Mouse (Mus musculus) embryonic facial prominence, embryonic 12.5 days (tissue): ENCODE data around the gene Igtp. TPM values are rescaled to one million over a fixed set of nuclear protein-coding genes. Genes with fewer than 3 reads are reported as not detected.
"Not testable (repeated sequence)": the region's sequence is repeated elsewhere in the genome, so short reads cannot be mapped to it uniquely, and the experiment has no call there.

Experiments
- ATAC-seq: fragments of 200-750 bp; cut with Nextera tagmentation; 2 replicates; pipeline ENCODE4 v1.8.0; 2017; ENCODE audit not compliant: insufficient number of reproducible peaks, insufficient read depth, low FRiP score, low TSS enrichment
- H3K27ac ChIP-seq: fragments of 300-500 bp; sonication (generic); 2 replicates; pipeline ENCODE4 v1.5.1; 2016; ENCODE audit warnings: mild to moderate bottlenecking
- H3K27me3 ChIP-seq: fragments of 300-500 bp; sonication (generic); 2 replicates; pipeline ENCODE4 v1.6.1; 2016; ENCODE audit warnings: mild to moderate bottlenecking, moderate library complexity
- H3K36me3 ChIP-seq: fragments of 300-500 bp; sonication (generic); 2 replicates; pipeline ENCODE4 v1.6.1; 2016; ENCODE audit warnings: mild to moderate bottlenecking
- H3K4me1 ChIP-seq: fragments of 300-500 bp; sonication (generic); 2 replicates; pipeline ENCODE4 v1.6.1; 2016
- H3K4me2 ChIP-seq: fragments of 300-500 bp; sonication (generic); replicated peaks from 2 replicates; pipeline ENCODE4 v1.6.1; 2016; ENCODE audit warnings: mild to moderate bottlenecking, moderate library complexity
- H3K4me3 ChIP-seq: fragments of 300-500 bp; sonication (generic); 2 replicates; pipeline ENCODE4 v1.5.1; 2016; ENCODE audit warnings: mild to moderate bottlenecking
- H3K9ac ChIP-seq: fragments of 300-500 bp; sonication (generic); 2 replicates; pipeline ENCODE4 v1.6.1; 2016; ENCODE audit warnings: mild to moderate bottlenecking, moderate library complexity
- H3K9me3 ChIP-seq: fragments of 300-500 bp; sonication (generic); 2 replicates; pipeline ENCODE4 v1.6.1; 2016; ENCODE audit warnings: mild to moderate bottlenecking, moderate library complexity
- WGBS: fragments of 180-500 bp; shearing (Covaris S2); methylation state at CpG from one replicate; pipeline ENCODE4 v1.1.7; 2016; 5-methylcytosine and 5-hydroxymethylcytosine counted together
- polyA plus RNA-seq: library from polyadenylated mRNA; unstranded; fragments of >200 nt; fragmentation: Nextera tagmentation; extraction: Ambion mirVana; gene quantifications from 2 replicates; pipeline ENCODE4 v1.2.1, GENCODE M21; 2016

The Igtp gene
- polyA plus RNA-seq, 1 experiment from 2014 or later = 2.9 TPM

DNA sequence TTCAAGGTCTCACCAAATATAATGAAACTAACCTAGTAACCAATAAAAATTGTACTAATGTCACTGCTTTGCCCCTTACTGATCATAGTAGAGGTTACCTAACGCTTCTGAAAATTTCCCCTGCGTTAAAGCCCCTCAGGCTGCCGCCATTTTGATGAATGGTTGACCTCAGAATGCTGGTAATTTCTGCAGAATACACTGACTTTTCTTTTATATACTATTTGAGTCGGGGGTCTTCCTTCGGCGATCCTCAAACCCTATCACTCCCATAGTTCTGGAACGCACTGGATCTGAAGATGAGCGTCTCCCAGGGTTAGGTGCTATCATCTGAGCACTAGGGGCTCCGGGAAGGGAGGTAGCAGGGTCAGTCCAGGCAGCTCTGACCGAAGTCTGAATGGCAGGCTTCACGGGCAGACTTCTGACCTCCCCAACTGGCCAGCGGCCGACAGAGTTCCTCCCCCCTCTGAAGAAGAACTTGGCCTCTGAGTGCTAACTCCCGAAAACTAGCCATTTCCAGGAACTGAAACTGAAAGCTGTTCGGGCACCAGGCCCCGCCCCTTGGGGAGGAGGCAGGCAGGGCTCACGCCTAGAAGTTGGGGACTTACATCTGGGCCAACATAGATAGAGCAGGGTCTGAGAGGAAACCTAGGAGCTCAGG, 15.2 kb downstream of the Igtp start:
- no peaks in the 10 kb centered on the region for H3K36me3 ChIP-seq
- H3K9ac ChIP-seq = no peak overlapping the region
- peaks cover 11% of the 10 kb centered on the region for H3K4me1 ChIP-seq
- peak overlapping the region; percentile 46 for H3K4me2 ChIP-seq
- H3K4me3 ChIP-seq = peak overlapping the region; percentile 32
- H3K9me3 ChIP-seq = no peaks in the 10 kb centered on the region
- no peak overlapping the region for H3K27ac ChIP-seq
- peaks cover 4% of the 10 kb centered on the region; the same call in 1 of the 2 replicates for H3K27me3 ChIP-seq
- WGBS = 41% methylated on average over 17 of the region's 17 CpGs
- ATAC-seq = peak; percentile 77

DNA sequence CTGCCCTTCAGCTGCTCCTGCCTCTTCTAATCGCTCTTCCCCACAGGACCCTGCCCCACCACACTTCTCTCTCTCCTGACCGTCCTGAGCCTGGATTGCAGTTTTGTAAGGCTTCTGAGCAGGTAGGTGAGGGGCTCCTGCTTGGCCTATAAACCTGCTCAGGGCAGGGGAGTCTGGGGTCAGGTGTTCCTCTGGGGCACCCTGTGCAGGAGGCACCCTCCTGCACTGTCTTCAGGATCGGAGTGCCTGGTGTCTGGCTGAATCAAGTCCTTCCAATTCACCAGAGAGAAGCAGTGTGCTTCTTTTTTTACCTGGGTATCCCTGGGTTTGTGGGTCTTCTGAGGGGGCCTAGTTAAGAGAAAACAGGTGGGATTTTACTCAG, 15.7 kb downstream of the Igtp start:
- Histone ChIP-seq H3K4me2 (peak overlapping the region; percentile 46), H3K4me1 (peaks cover 11% of the 10 kb centered on the region)
- not testable (repeated sequence) for H3K9ac ChIP-seq, H3K9me3 ChIP-seq, H3K27ac ChIP-seq, H3K27me3 ChIP-seq, H3K36me3 ChIP-seq, H3K4me3 ChIP-seq
- 19% methylated on average over 3 of the region's 3 CpGs for WGBS
- peak; percentile 61 for ATAC-seq

DNA sequence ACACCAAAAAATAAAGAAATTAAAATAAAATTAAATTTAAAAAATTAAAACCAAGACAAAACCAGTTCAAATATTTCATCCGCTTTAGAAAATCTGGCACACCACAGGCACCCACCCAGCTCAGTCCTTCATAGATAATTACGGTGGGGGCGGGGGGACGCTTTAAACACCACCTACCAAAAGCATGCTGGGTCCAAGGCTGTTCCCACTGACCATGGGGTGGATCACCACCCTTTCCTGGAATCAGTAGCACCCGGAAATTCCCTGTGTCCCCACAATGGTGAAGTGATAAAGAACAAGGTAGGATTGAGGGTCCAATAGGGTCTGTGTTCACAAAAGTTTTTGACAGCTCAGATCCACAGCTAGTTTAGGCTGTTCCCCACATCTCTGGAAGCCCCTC, 16.5 kb downstream of the Igtp start:
- ATAC-seq = no peak
- Histone ChIP-seq H3K27ac (no peak overlapping the region), H3K4me3 (no peak overlapping the region), H3K36me3 (no peaks in the 10 kb centered on the region), H3K27me3 (peaks cover 4% of the 10 kb centered on the region; the same call in 1 of the 2 replicates), H3K9ac (no peak overlapping the region), H3K4me2 (no peak overlapping the region), H3K4me1 (peaks cover 11% of the 10 kb centered on the region), H3K9me3 (no peaks in the 10 kb centered on the region)
- 80% methylated on average over 5 of the region's 5 CpGs for WGBS

DNA sequence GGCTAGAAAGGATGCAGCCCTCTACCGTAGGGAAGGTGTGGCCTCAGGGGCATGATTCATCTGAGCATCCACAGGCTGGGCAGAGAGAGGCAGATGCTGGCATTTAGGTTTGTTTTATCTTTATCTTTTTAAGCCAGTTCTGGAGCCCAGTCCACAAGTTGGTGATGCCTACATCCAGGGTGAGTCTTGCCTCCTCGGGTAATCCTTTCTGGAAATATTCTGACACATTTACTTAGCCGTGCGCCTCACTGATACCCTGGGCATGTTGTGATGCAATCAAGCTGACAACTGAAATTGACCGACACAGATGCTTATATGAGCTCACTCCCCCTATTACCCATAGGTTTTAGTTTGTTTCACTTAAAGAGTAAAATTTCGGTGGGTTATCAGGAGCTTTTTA, 17.5 kb downstream of the Igtp start:
- no peak overlapping the region for H3K4me3 ChIP-seq
- no peaks in the 10 kb centered on the region for H3K36me3 ChIP-seq
- no peak overlapping the region for H3K9ac ChIP-seq
- peaks cover 4% of the 10 kb centered on the region; the same call in 1 of the 2 replicates for H3K27me3 ChIP-seq
- H3K4me1 ChIP-seq = peaks cover 4% of the 10 kb centered on the region; the same call in 1 of the 2 replicates
- no peak overlapping the region for H3K4me2 ChIP-seq
- H3K27ac ChIP-seq = no peak overlapping the region
- no peak for ATAC-seq
- no peaks in the 10 kb centered on the region for H3K9me3 ChIP-seq
- 82% methylated on average over 6 of the region's 6 CpGs for WGBS

DNA sequence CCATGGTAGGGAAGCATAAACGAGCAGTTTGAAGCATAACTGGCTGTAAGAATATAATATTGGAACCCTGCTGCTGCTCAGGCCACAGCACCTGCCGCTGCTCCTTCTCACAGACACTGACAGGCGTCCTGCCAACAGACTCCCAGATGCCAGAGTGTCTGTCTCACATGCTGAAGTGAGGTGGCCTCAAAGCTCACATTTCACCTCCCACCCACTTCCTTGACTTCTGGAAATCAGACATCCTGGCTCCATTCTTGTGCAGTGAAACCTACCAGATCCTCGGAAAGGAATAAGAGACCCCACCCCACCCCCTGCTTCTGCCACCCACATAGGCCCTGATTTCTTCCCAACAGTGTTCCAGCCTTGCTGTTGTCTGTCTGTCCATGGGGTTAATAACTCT, 24.4 kb downstream of the Igtp start:
- no peak overlapping the region for H3K4me3 ChIP-seq
- no peak overlapping the region for H3K9ac ChIP-seq
- no peaks in the 10 kb centered on the region for H3K36me3 ChIP-seq
- 34% methylated on average over 4 of the region's 4 CpGs for WGBS
- no peak overlapping the region for H3K27ac ChIP-seq
- no peak for ATAC-seq
- H3K4me1 ChIP-seq = no peaks in the 10 kb centered on the region
- H3K9me3 ChIP-seq = no peaks in the 10 kb centered on the region
- no peak overlapping the region for H3K4me2 ChIP-seq
- peaks cover 4% of the 10 kb centered on the region; the same call in 1 of the 2 replicates for H3K27me3 ChIP-seq

DNA sequence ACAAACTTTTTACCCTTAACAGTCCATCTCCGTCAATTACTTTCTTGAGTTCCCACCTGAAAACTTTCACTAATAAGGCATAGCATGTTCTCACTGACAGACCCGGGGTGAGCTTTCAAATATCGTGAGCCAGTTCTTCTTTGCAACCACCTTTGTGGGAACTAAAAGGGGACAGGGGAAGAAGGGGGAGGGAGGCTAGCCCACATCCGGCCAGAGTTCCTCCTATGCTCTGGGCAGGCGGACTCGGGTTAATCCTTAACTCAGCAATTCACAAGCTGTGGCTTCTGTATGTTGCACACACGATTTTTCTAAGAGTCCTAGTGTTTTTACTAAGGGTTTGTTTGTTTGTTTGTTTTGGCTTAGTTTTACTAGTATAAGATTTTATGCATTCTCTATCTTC, 25.0 kb downstream of the Igtp start:
- H3K9ac ChIP-seq = no peak overlapping the region
- 58% methylated on average over 7 of the region's 7 CpGs for WGBS
- no peaks in the 10 kb centered on the region for H3K36me3 ChIP-seq
- no peak for ATAC-seq
- H3K4me2 ChIP-seq = no peak overlapping the region
- H3K27ac ChIP-seq = no peak overlapping the region
- no peaks in the 10 kb centered on the region for H3K27me3 ChIP-seq
- no peaks in the 10 kb centered on the region for H3K9me3 ChIP-seq
- H3K4me1 ChIP-seq = no peaks in the 10 kb centered on the region
- no peak overlapping the region for H3K4me3 ChIP-seq

DNA sequence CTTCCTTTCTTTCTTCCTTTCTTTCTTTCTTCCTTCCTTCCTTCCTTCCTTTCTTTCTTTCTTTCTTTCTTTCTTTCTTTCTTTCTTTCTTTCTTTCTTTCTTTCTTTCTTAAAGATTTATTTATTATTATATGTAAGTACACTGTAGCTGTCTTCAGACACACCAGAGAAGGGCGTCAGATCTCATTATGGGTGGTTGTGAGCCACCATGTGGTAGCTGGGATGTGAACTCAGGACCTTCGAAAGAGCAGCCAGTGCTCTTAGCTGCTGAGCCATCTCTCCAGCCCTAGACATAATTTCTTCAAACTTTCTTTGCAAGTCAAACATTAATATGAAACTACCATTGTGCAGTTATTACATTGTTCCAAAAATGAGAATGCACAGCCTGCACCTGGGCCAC, 25.5 kb downstream of the Igtp start:
- not testable (repeated sequence) for H3K9me3 ChIP-seq, H3K9ac ChIP-seq, H3K4me3 ChIP-seq, H3K36me3 ChIP-seq, H3K4me1 ChIP-seq, H3K27me3 ChIP-seq, ATAC-seq, H3K27ac ChIP-seq, H3K4me2 ChIP-seq
- WGBS = 76% methylated on average over 2 of the region's 2 CpGs

DNA sequence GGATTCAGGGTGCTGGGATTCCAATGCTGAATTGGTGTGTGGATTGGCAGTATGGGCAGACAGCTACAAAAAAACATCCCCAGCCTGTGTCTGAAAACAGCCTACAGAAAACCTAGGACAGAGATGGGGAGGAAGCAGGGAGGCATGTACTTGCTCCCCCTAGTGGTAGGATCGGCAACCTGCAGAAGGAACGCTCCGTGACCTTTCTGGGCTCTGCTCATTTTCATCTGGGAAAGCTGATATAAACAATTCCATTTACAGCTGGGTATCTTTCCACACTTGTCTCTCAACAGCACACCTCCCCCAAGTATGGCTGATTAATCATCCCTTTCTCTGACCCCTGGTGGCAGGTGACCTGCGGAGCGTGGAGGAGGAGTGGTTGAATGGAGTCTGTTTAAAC, 26.3 kb downstream of the Igtp start:
- no peak overlapping the region for H3K9ac ChIP-seq
- WGBS = 11% methylated on average over 5 of the region's 5 CpGs
- ATAC-seq = no peak; the same call in 1 of the 2 replicates
- no peaks in the 10 kb centered on the region for H3K27me3 ChIP-seq
- H3K4me3 ChIP-seq = no peak overlapping the region
- no peaks in the 10 kb centered on the region for H3K36me3 ChIP-seq
- no peaks in the 10 kb centered on the region for H3K4me1 ChIP-seq
- no peak overlapping the region for H3K27ac ChIP-seq
- H3K9me3 ChIP-seq = no peaks in the 10 kb centered on the region
- no peak overlapping the region for H3K4me2 ChIP-seq

DNA sequence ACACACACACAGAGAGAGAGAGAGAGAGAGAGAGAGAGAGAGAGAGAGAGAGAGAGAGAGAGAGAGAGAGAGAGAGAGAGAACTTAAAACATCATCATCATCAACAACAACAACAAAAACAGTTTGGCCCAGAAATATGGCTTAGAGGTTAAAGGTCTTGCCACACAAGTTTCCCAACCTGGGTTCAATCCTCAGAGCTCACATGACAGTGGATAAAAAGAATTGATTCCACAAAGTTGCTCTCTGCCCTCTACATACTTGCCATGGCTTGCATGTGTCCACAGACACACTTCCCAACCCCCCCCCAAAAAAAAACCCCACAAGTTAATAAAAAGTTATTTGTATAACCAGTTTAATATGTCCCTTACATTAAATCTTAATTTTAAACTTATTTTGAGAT, 27.1 kb downstream of the Igtp start:
- Histone ChIP-seq H3K27me3 (no peaks in the 10 kb centered on the region), H3K4me2 (no peak overlapping the region), H3K4me3 (no peak overlapping the region), H3K4me1 (no peaks in the 10 kb centered on the region), H3K9me3 (no peaks in the 10 kb centered on the region), H3K9ac (no peak overlapping the region), H3K36me3 (no peaks in the 10 kb centered on the region), H3K27ac (no peak overlapping the region)
- ATAC-seq = no peak

DNA sequence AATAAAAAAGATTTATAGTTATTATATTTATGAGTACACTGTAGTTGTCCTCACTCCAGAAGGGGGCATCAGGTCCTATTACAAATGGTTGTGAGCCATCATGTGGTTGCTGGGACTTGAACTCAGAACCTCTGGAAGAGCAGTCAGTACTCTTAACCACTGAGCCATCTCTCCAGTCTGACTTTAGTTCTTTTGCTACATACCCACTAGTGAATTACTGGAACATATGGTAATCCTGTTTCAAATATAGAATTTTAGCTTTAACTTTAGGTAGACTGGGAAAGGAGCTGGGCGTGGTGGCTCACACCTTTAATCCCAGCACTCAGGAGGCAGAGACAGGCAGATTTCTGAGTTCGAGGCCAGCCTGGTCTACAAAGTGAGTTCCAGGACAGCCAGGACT, 28.7 kb downstream of the Igtp start:
- not testable (repeated sequence) for H3K4me2 ChIP-seq, H3K9me3 ChIP-seq, H3K27me3 ChIP-seq, H3K36me3 ChIP-seq, H3K9ac ChIP-seq, ATAC-seq, H3K4me3 ChIP-seq, H3K27ac ChIP-seq, H3K4me1 ChIP-seq
- WGBS = 83% methylated on average over 2 of the region's 2 CpGs

DNA sequence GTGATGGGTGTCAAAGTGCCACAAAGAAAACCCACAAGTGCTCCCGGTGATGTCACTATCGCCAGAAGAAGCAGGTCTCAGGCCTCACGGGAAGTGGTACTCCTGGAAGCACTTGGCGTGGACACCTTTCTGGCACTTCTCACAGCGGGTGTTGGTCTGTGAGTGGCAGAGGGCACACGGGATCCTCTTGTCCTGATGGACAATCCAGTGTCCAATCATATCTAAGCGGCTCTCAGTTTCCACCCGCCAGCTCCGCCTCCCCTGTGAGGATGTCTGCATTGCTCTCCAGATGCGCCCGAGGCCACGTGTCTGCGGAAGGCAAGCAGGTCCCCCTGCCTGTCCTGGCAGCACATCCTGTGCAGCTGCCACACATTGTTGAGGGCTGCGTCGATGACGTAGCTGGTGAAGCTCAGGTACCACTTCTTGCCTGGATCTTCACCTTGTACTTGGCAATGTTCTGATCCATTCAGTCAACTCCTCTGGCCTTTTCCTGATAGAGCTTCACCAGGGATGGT, 31.1 kb downstream of the Igtp start:
- no peaks in the 10 kb centered on the region for H3K36me3 ChIP-seq
- WGBS = 54% methylated on average over 16 of the region's 16 CpGs
- no peak for ATAC-seq
- H3K9me3 ChIP-seq = no peaks in the 10 kb centered on the region
- H3K9ac ChIP-seq = no peak overlapping the region
- H3K27me3 ChIP-seq = no peaks in the 10 kb centered on the region
- no peak overlapping the region for H3K4me3 ChIP-seq
- no peak overlapping the region for H3K27ac ChIP-seq
- no peaks in the 10 kb centered on the region for H3K4me1 ChIP-seq
- H3K4me2 ChIP-seq = no peak overlapping the region

DNA sequence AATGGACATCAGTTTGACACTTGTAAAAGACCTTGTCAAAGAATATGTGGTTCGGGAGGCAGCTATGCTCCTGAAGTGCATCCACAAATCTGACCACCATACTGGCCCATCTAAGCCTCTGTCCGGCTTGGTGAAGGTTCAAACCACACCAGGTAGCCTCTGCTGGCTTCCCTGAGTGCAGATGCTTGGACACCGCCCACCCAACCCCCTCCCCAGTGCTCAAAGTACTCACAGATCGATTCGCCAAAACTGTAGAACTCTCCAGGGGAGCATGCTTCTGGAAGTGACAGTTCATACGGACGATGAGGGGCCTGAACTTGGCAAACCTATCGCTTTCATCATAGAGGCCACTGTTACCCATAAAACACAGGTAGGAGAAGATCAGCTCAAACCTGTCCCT, 31.8 kb downstream of the Igtp start:
- Histone ChIP-seq H3K27ac (no peak overlapping the region), H3K9me3 (no peaks in the 10 kb centered on the region), H3K36me3 (no peaks in the 10 kb centered on the region), H3K4me1 (no peaks in the 10 kb centered on the region), H3K4me2 (no peak overlapping the region), H3K27me3 (no peaks in the 10 kb centered on the region), H3K9ac (no peak overlapping the region), H3K4me3 (no peak overlapping the region)
- no peak for ATAC-seq
- 83% methylated on average over 8 of the region's 8 CpGs for WGBS
